Mouse (Mus musculus): ENCODE results near the gene Usp3. TPM values are rescaled to one million over a fixed set of nuclear protein-coding genes. Genes with fewer than 3 reads are reported as not detected.

Gene Usp3
- total RNA-seq, 2 experiments from 2014 or later, result 15.0 to 17.1 TPM

DNA sequence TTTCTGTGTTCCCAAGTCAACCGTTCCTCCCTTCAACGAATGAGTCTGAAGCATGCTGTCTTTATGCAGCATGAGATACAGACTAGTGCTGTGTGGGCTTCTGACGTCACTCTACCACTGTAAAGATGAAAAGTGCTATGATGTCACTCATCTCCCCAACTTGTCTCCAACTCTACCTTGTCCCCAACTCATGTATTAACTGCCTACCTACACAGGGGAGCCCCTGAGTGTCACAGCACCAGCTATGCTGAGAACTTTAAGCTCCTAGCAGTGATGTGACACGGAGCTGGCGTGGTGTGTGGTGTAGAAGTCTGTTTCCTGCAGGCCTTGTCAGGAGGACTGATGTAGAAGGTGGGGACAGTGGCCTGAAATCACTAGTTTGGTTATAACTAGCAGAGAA is 5.7 kb upstream of the Usp3 start:
- no peak for TF ChIP-seq CTCF (IDR thresholded peaks at IDR 0.05)
- no peak overlapping the region for H3K27ac ChIP-seq
- no peak for DNase-seq
- intact Hi-C loops (cut with DNase I), result no loop called here
- no peak overlapping the region for H3K4me3 ChIP-seq

- Histone ChIP-seq H3K4me3 (no peak overlapping the region), H3K27ac (no peak overlapping the region)
- no peak for TF ChIP-seq CTCF (IDR thresholded peaks at IDR 0.05)
- intact Hi-C loops (cut with DNase I), result no loop called here
- DNase-seq, result no peak
Measured at GRCm38 (mm10) chr9:66597480-66598215, 4.7 kb upstream of the Usp3 start.

GRCm38 (mm10) chr9:66597076-66597475 is 4.1 kb upstream of the Usp3 start:
- intact Hi-C loops (cut with DNase I), result no loop called here
- Histone ChIP-seq H3K4me3 (no peak overlapping the region), H3K27ac (no peak overlapping the region)
- no peak for TF ChIP-seq CTCF (IDR thresholded peaks at IDR 0.05)
- DNase-seq, result no peak

DNA sequence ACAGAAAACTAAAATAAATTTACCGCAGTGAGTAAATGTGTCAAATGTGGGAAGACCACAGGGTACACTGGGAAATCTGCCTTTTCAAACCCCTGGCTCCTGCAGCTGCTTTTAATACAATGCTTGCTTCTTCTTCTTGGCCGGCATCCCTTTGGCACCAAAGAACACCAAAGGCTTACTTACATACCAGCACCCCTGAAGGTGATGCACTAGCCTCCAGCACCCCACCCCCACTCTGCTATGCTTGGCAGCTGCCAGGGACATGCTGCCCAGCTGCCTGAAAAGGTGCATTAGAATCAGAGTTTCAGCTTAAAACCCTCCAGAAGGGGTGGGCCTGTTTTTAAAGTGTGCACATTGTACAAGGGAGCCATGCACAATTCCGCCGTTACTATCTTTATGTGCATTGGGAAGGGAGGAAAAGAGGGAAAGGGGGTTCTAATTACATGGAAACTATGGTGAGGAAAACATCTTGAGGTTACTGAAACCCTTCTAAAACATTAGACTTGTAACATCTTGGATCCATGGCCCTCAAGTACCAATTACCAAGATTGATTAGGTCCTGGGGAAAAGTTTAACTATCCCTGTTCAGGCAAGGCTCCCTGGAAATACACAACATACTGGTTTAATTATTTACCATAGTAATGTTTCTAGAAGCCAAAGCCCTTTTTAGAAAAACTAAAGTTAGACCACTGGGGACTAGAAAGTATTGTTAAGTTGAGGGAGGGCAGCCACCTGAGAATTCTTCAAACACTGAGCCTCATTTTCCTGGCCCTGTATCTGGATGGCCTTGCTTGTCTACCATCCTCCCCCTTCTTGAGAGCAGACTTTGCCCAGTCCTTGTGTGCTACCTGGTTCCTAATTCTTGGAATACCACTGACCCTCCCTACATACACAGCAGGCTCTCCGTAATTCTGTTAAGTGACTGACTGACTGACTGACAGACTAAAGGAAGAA is 3.1 kb upstream of the Usp3 start:
- intact Hi-C loops (cut with DNase I), result no loop called here
- H3K27ac ChIP-seq, result no peak overlapping the region

DNA sequence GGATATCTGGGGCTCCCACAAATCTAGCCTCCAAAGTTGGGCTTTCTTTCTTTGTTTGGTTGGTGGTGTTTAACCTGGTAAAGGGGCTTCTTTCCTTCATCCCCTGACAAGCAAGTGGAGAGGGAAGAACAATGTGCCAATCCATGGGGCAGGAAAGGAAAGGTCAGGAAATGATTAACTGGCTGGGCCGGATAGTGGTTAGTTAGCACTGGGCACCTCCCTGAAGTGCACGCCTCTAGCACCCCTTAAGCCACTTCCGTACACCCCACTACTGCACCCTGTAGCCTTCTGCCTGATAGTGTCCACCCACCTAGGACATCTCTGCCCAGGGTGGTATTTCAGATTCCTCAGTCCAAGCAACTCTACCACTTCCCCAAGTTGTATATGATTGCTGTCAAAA is 1.1 kb upstream of the Usp3 start:
- intact Hi-C loops (cut with DNase I), result loop anchor here (5.0 kb wide), 1 partner anchor 82 kb away; the partner anchor contains the start of gene Fbxl22
- Histone ChIP-seq H3K4me3 (peak overlapping the region; percentile 83), H3K27ac (peak overlapping the region; percentile 98)
- no peak for TF ChIP-seq CTCF (IDR thresholded peaks at IDR 0.05)
- no peak for DNase-seq

More for the DNA sequence above, 3.1 kb upstream of the Usp3 start:
- DNase-seq, result no peak
- no peak overlapping the region for H3K4me3 ChIP-seq
- no peak for TF ChIP-seq CTCF (IDR thresholded peaks at IDR 0.05)

- intact Hi-C loops (cut with DNase I), result loop anchor here (5.0 kb wide), 1 partner anchor 81 kb away; the partner anchor contains the start of gene Fbxl22
- no peak for TF ChIP-seq CTCF (IDR thresholded peaks at IDR 0.05)
- Histone ChIP-seq H3K27ac (peak overlapping the region; percentile 98), H3K4me3 (peak overlapping the region; percentile 83)
- no peak for DNase-seq
Measured at GRCm38 (mm10) chr9:66593613-66593969, 649 bp upstream of the Usp3 start.

GRCm38 (mm10) chr9:66591851-66592645 is 894 bp downstream of the Usp3 start:
- intact Hi-C loops (cut with DNase I), result loop anchor here (5.0 kb wide), 1 partner anchor 80 kb away; the partner anchor contains the start of gene Fbxl22
- peak; percentile 62 for DNase-seq
- peak overlapping the region; percentile 83 for H3K4me3 ChIP-seq
- H3K27ac ChIP-seq, result peak overlapping the region; percentile 98
- no peak; the same call in 1 of the 2 replicates for TF ChIP-seq CTCF (IDR thresholded peaks at IDR 0.05)

DNA sequence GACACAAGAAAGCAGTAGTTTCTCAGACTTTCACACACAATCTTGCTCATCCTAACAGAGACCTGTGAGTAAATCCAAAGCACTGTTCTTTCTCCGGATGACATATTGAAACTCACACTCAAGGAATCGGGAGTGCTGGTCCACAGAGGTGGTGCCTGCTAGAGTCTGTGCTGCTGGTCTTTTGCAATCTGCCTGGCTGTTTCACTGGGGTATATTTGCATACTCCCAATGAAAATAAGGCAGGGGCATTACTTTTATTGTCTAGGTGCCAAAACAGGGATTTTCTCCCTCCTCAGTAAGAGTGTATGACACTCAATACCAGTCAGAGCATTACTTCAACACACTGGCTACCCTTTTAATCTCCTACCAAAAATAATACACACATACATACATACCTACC is 2.9 kb downstream of the Usp3 start:
- DNase-seq, result no peak
- 0 out of 2 replicates have a peak overlapping the region, but pooled peaks have one; percentile 1 for H3K27ac ChIP-seq
- H3K4me3 ChIP-seq, result no peak overlapping the region
- TF ChIP-seq CTCF (IDR thresholded peaks at IDR 0.05), result no peak
- intact Hi-C loops (cut with DNase I), result loop anchor here (5.0 kb wide), 1 partner anchor 78 kb away; the partner anchor contains the start of gene Fbxl22

- no peak overlapping the region for H3K4me3 ChIP-seq
- DNase-seq, result no peak
- TF ChIP-seq CTCF (IDR thresholded peaks at IDR 0.05), result no peak
- no peak overlapping the region for H3K27ac ChIP-seq
- intact Hi-C loops (cut with DNase I), result no loop called here
Measured at GRCm38 (mm10) chr9:66587016-66587415, 5.9 kb downstream of the Usp3 start.

GRCm38 (mm10) chr9:66586533-66586932 is 6.4 kb downstream of the Usp3 start:
- no peak for DNase-seq
- no peak for TF ChIP-seq CTCF (IDR thresholded peaks at IDR 0.05)
- intact Hi-C loops (cut with DNase I), result no loop called here
- H3K27ac ChIP-seq, result peak overlapping the region; percentile 33; the same call in 1 of the 2 replicates
- H3K4me3 ChIP-seq, result no peak overlapping the region

- Histone ChIP-seq H3K27ac (0 out of 2 replicates have a peak overlapping the region, but pooled peaks have one; percentile 33), H3K4me3 (no peak overlapping the region)
- TF ChIP-seq CTCF (IDR thresholded peaks at IDR 0.05), result no peak
- intact Hi-C loops (cut with DNase I), result no loop called here
- DNase-seq, result no peak
Measured at GRCm38 (mm10) chr9:66585191-66585590, 7.8 kb downstream of the Usp3 start.

- TF ChIP-seq CTCF (IDR thresholded peaks at IDR 0.05), result no peak
- Histone ChIP-seq H3K4me3 (no peak overlapping the region), H3K27ac (no peak overlapping the region)
- intact Hi-C loops (cut with DNase I), result no loop called here
- DNase-seq, result no peak
Measured at GRCm38 (mm10) chr9:66584176-66584575, 8.8 kb downstream of the Usp3 start.

All from gastrocnemius, adult 2 months (tissue).